Mouse (Mus musculus): ENCODE results near the gene Hyou1. TPM values are rescaled to one million over a fixed set of nuclear protein-coding genes. Genes with fewer than 3 reads are reported as not detected.
"Not testable (repeated sequence)": the region's sequence is repeated elsewhere in the genome, so short reads cannot be mapped to it uniquely, and the experiment has no call there.

Hyou1 gene
- polyA plus RNA-seq, 1 experiment = 56.7 TPM

GRCm38 (mm10) chr9:44376141-44376540 lies 3.1 kb upstream of the Hyou1 start:
- H3K4me3 ChIP-seq (ENCODE audit: insufficient read depth, low read length) = no peak overlapping the region
- H3K4me1 ChIP-seq (ENCODE audit: control insufficient read depth, insufficient read depth, low read length) = peaks cover 4% of the 10 kb centered on the region; the same call in 1 of the 2 replicates
- no peak overlapping the region for H3K27ac ChIP-seq (ENCODE audit: insufficient read depth, low read length)
- no peak for TF ChIP-seq POLR2A (IDR thresholded peaks at IDR 0.05; ENCODE audit: extremely low read depth, insufficient read depth, low read length)
- TF ChIP-seq CTCF (IDR thresholded peaks at IDR 0.05; ENCODE audit: extremely low read depth, insufficient read depth, low read length) = no peak

- not testable (repeated sequence) for H3K4me3 ChIP-seq (ENCODE audit: insufficient read depth, low read length); H3K27ac ChIP-seq (ENCODE audit: insufficient read depth, low read length); H3K4me1 ChIP-seq (ENCODE audit: control insufficient read depth, insufficient read depth, low read length)
Measured at GRCm38 (mm10) chr9:44377335-44377734, 2.0 kb upstream of the Hyou1 start.

- H3K27ac ChIP-seq (ENCODE audit: insufficient read depth, low read length) = no peak overlapping the region
Measured at GRCm38 (mm10) chr9:44378153-44378730, 1.0 kb upstream of the Hyou1 start.

GRCm38 (mm10) chr9:44379862-44380261 lies 572 bp downstream of the Hyou1 start:
- H3K27ac ChIP-seq (ENCODE audit: insufficient read depth, low read length) = 0 out of 2 replicates have a peak overlapping the region, but pooled peaks have one; percentile 26
- H3K4me3 ChIP-seq (ENCODE audit: insufficient read depth, low read length) = peak overlapping the region; percentile 69
- TF ChIP-seq CTCF (IDR thresholded peaks at IDR 0.05; ENCODE audit: extremely low read depth, insufficient read depth, low read length) = no peak
- TF ChIP-seq POLR2A (IDR thresholded peaks at IDR 0.05; ENCODE audit: extremely low read depth, insufficient read depth, low read length) = no peak
- H3K4me1 ChIP-seq (ENCODE audit: control insufficient read depth, insufficient read depth, low read length) = peaks cover 4% of the 10 kb centered on the region; the same call in 1 of the 2 replicates

More at GRCm38 (mm10) chr9:44378153-44378730, 1.0 kb upstream of the Hyou1 start:
- peaks cover 4% of the 10 kb centered on the region; the same call in 1 of the 2 replicates for H3K4me1 ChIP-seq (ENCODE audit: control insufficient read depth, insufficient read depth, low read length)
- no peak for TF ChIP-seq POLR2A (IDR thresholded peaks at IDR 0.05; ENCODE audit: extremely low read depth, insufficient read depth, low read length)
- peak overlapping the region; percentile 69; the same call in 1 of the 2 replicates for H3K4me3 ChIP-seq (ENCODE audit: insufficient read depth, low read length)

DNA sequence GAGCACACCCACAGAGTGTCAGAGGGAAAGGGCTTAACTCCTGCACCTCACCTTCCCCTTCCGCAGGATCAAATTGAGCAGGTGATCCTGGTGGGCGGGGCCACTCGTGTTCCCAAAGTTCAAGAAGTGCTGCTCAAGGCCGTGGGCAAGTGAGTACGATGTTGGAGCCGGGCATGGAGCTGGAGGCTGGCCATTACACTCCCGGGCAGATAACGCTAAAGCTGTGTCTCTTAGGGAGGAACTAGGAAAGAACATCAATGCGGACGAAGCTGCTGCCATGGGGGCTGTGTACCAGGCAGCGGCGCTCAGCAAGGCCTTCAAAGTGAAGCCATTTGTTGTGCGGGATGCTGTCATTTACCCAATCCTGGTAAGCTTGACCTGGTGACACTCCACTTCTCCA lies 5.3 kb downstream of the Hyou1 start:
- Histone ChIP-seq H3K4me1 (ENCODE audit: control insufficient read depth, insufficient read depth, low read length) (peaks cover 4% of the 10 kb centered on the region; the same call in 1 of the 2 replicates), H3K4me3 (ENCODE audit: insufficient read depth, low read length) (no peak overlapping the region), H3K27ac (ENCODE audit: insufficient read depth, low read length) (no peak overlapping the region)
- no peak for TF ChIP-seq CTCF (IDR thresholded peaks at IDR 0.05; ENCODE audit: extremely low read depth, insufficient read depth, low read length)
- no peak for TF ChIP-seq POLR2A (IDR thresholded peaks at IDR 0.05; ENCODE audit: extremely low read depth, insufficient read depth, low read length)

DNA sequence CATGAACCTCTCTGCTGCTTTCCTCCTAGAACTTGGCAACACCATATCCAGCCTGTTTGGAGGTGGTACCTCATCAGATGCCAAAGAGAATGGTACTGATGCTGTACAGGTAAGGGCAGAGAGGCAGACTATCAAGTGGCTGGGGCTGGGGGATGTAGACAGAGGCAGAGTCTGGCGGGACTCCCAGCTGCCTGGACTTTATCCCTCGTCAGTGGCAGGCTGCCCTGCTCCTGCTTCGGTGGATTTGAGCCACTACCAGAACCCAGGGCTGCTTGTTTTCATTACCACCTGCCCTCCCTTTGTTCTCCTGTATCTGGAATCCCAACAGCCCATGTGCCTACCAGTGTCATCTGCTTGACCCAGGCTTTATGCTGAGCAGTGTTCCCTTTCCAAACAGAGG lies 7.9 kb downstream of the Hyou1 start:
- TF ChIP-seq POLR2A (IDR thresholded peaks at IDR 0.05; ENCODE audit: extremely low read depth, insufficient read depth, low read length) = no peak
- TF ChIP-seq CTCF (IDR thresholded peaks at IDR 0.05; ENCODE audit: extremely low read depth, insufficient read depth, low read length) = no peak
- H3K4me3 ChIP-seq (ENCODE audit: insufficient read depth, low read length) = no peak overlapping the region

GRCm38 (mm10) chr9:44389273-44389672 lies 10.0 kb downstream of the Hyou1 start:
- Histone ChIP-seq H3K4me1 (ENCODE audit: control insufficient read depth, insufficient read depth, low read length) (no peaks in the 10 kb centered on the region), H3K27ac (ENCODE audit: insufficient read depth, low read length) (no peak overlapping the region), H3K4me3 (ENCODE audit: insufficient read depth, low read length) (no peak overlapping the region)
- TF ChIP-seq POLR2A (IDR thresholded peaks at IDR 0.05; ENCODE audit: extremely low read depth, insufficient read depth, low read length) = no peak
- peak; percentile 73 for TF ChIP-seq CTCF (IDR thresholded peaks at IDR 0.05; ENCODE audit: extremely low read depth, insufficient read depth, low read length)

More for the DNA sequence above, 7.9 kb downstream of the Hyou1 start:
- no peak overlapping the region for H3K27ac ChIP-seq (ENCODE audit: insufficient read depth, low read length)
- no peaks in the 10 kb centered on the region for H3K4me1 ChIP-seq (ENCODE audit: control insufficient read depth, insufficient read depth, low read length)

- no peak overlapping the region for H3K27ac ChIP-seq (ENCODE audit: insufficient read depth, low read length)
- no peak overlapping the region for H3K4me3 ChIP-seq (ENCODE audit: insufficient read depth, low read length)
- no peaks in the 10 kb centered on the region for H3K4me1 ChIP-seq (ENCODE audit: control insufficient read depth, insufficient read depth, low read length)
- TF ChIP-seq CTCF (IDR thresholded peaks at IDR 0.05; ENCODE audit: extremely low read depth, insufficient read depth, low read length) = peak; percentile 67
- TF ChIP-seq POLR2A (IDR thresholded peaks at IDR 0.05; ENCODE audit: extremely low read depth, insufficient read depth, low read length) = no peak
Measured at GRCm38 (mm10) chr9:44391466-44391865, 12.2 kb downstream of the Hyou1 start.

- Histone ChIP-seq H3K27ac (ENCODE audit: insufficient read depth, low read length) (peak within 1 kb of the TSS; percentile 55), H3K4me3 (ENCODE audit: insufficient read depth, low read length) (peak within 1 kb of the TSS; percentile 59), H3K4me1 (ENCODE audit: control insufficient read depth, insufficient read depth, low read length) (peaks cover 4% of the 10 kb centered on the region)
- no peak for TF ChIP-seq CTCF (IDR thresholded peaks at IDR 0.05; ENCODE audit: extremely low read depth, insufficient read depth, low read length)
- TF ChIP-seq POLR2A (IDR thresholded peaks at IDR 0.05; ENCODE audit: extremely low read depth, insufficient read depth, low read length) = peak; percentile 62
Measured at GRCm38 (mm10) chr9:44396684-44397411, 17.6 kb downstream of the Hyou1 start, which contains the start of gene Slc37a4. TSS of gene Slc37a4 (plus strand) at chr9:44396852.

GRCm38 (mm10) chr9:44398087-44398486 lies 18.8 kb downstream of the Hyou1 start:
- H3K4me3 ChIP-seq (ENCODE audit: insufficient read depth, low read length) = peak overlapping the region; percentile 59; the same call in 1 of the 2 replicates
- no peak overlapping the region for H3K27ac ChIP-seq (ENCODE audit: insufficient read depth, low read length)
- no peak for TF ChIP-seq POLR2A (IDR thresholded peaks at IDR 0.05; ENCODE audit: extremely low read depth, insufficient read depth, low read length)
- TF ChIP-seq CTCF (IDR thresholded peaks at IDR 0.05; ENCODE audit: extremely low read depth, insufficient read depth, low read length) = no peak
- peaks cover 4% of the 10 kb centered on the region for H3K4me1 ChIP-seq (ENCODE audit: control insufficient read depth, insufficient read depth, low read length)

Data from cortical plate, adult 2 months (tissue).